Mouse (Mus musculus) CH12.LX (cell line): ENCODE measurements around the gene Ass1.
A peak's percentile ranks its signal among the peaks of the same experiment; 100 is the strongest.

ENCODE experiments used
- CTCF ChIP-seq, 2 experiments: IDR thresholded peaks in 1 of 2; conservative IDR thresholded peaks in 1 of 2; 2 replicates each; pipeline ENCODE4 v1.5.1; 2011 to 2012; ENCODE audit warnings: low read depth in 2 of 2, low read length in 2 of 2, improper control_type of control experiment in 1 of 2, inconsistent platforms in 1 of 2, mild to moderate bottlenecking in 1 of 2, moderate library complexity in 1 of 2
- ELF1 ChIP-seq: IDR thresholded peaks from 2 replicates; pipeline ENCODE4 v1.6.1; 2014; ENCODE audit warnings: low read depth, mild to moderate bottlenecking, inconsistent platforms, low read length, improper control_type of control experiment
- EP300 ChIP-seq: IDR thresholded peaks from 2 replicates; pipeline ENCODE4 v1.6.1; 2011; ENCODE audit warnings: low read length, improper control_type of control experiment
- ETS1 ChIP-seq: conservative IDR thresholded peaks from 2 replicates; pipeline ENCODE4 v1.6.1; 2012; ENCODE audit warnings: low read depth, mild to moderate bottlenecking, inconsistent platforms, low read length, improper control_type of control experiment, moderate library complexity
- GABPA ChIP-seq: IDR thresholded peaks from 2 replicates; pipeline ENCODE4 v1.6.1; 2012; ENCODE audit warnings: low read depth, low read length, improper control_type of control experiment, inconsistent platforms; ENCODE audit not compliant: insufficient replicate concordance
- JUND ChIP-seq: conservative IDR thresholded peaks from 2 replicates; pipeline ENCODE4 v1.6.1; 2011; ENCODE audit warnings: low read depth, low read length, improper control_type of control experiment
- MAZ ChIP-seq: IDR thresholded peaks from 2 replicates; pipeline ENCODE4 v1.6.1; 2012; ENCODE audit warnings: low read depth, mild to moderate bottlenecking, inconsistent platforms, low read length, improper control_type of control experiment, moderate library complexity
- POLR2A ChIP-seq: IDR thresholded peaks from 2 replicates; pipeline ENCODE4 v1.6.1; 2011; ENCODE audit warnings: low read depth, mild to moderate bottlenecking, improper control_type of control experiment, low read length
- POLR2AphosphoS2 ChIP-seq: IDR thresholded peaks from 2 replicates; pipeline ENCODE4 v1.6.1; 2011; ENCODE audit warnings: low read depth, low read length, improper control_type of control experiment
- RAD21 ChIP-seq: IDR thresholded peaks from 2 replicates; pipeline ENCODE4 v1.6.1; 2011; ENCODE audit warnings: low read depth, mild to moderate bottlenecking, low read length, improper control_type of control experiment, moderate library complexity
- TBP ChIP-seq: conservative IDR thresholded peaks from 2 replicates; pipeline ENCODE4 v1.6.1; 2011; ENCODE audit warnings: low read depth, low read length, improper control_type of control experiment

DNA sequence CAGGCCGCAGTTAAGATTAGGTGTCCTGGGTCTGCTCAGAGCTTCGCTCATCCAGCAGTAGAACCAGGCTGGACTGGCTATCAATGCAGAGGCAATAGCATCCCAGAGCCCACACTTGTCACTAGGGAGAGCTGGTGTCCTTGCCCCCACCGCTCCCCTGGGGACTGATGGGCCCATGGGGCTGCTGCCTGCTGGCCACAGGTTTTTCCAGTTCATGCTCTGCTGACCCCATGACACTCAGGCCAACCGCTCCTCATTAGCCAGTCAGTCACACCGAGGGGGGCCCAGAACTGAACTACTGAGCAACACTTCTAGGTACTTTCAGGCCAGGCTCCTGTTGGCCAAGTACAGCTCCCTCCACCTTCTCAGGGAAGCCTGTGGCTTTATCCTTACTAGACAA lies 24.3 kb downstream of the Ass1 start:
- TF ChIP-seq ELF1 (no peak), POLR2A (no peak), JUND (no peak), ETS1 (peak; percentile 66; the same call in 1 of the 2 replicates), CTCF (conservative IDR thresholded peaks at IDR 0.05 in 1 of 2, IDR thresholded peaks at IDR 0.05 in 1 of 2; ENCODE audit: low read depth in 2 of 2, low read length in 2 of 2) (no peak), RAD21 (no peak), MAZ (peak; percentile 93), GABPA (no peak), EP300 (peak; percentile 37; the same call in 1 of the 2 replicates), TBP (no peak), POLR2AphosphoS2 (no peak)
